Mouse (Mus musculus): Measurements from ENCODE around the gene Itpr2. TPM values are rescaled to one million over a fixed set of nuclear protein-coding genes. Genes with fewer than 3 reads are reported as not detected.

Itpr2 gene
- polyA plus RNA-seq, 1 experiment: 10.9 TPM

- no peak for TF ChIP-seq POLR2A (IDR thresholded peaks at IDR 0.05; ENCODE audit: borderline replicate concordance, low read depth, low read length)
- TF ChIP-seq CTCF (IDR thresholded peaks at IDR 0.05; ENCODE audit: low read depth, low read length): no peak
- peaks cover 53% of the 10 kb centered on the region for H3K4me1 ChIP-seq (ENCODE audit: control insufficient read depth, insufficient read depth, low read length)
- peak overlapping the region; percentile 30; the same call in 1 of the 2 replicates for H3K27ac ChIP-seq (ENCODE audit: insufficient read depth, low read depth, low read length)
- no peak overlapping the region for H3K4me3 ChIP-seq (ENCODE audit: insufficient read depth, low read length)
These were observed 290.8 kb downstream of the Itpr2 start for GRCm38 (mm10) chr6:146211233-146211632.

GRCm38 (mm10) chr6:146208983-146209382, 293.0 kb downstream of the Itpr2 start:
- H3K27ac ChIP-seq (ENCODE audit: insufficient read depth, low read depth, low read length): peak overlapping the region; percentile 74
- TF ChIP-seq CTCF (IDR thresholded peaks at IDR 0.05; ENCODE audit: low read depth, low read length): no peak
- no peak for TF ChIP-seq POLR2A (IDR thresholded peaks at IDR 0.05; ENCODE audit: borderline replicate concordance, low read depth, low read length)
- no peak overlapping the region for H3K4me3 ChIP-seq (ENCODE audit: insufficient read depth, low read length)
- peaks cover 53% of the 10 kb centered on the region for H3K4me1 ChIP-seq (ENCODE audit: control insufficient read depth, insufficient read depth, low read length)

DNA sequence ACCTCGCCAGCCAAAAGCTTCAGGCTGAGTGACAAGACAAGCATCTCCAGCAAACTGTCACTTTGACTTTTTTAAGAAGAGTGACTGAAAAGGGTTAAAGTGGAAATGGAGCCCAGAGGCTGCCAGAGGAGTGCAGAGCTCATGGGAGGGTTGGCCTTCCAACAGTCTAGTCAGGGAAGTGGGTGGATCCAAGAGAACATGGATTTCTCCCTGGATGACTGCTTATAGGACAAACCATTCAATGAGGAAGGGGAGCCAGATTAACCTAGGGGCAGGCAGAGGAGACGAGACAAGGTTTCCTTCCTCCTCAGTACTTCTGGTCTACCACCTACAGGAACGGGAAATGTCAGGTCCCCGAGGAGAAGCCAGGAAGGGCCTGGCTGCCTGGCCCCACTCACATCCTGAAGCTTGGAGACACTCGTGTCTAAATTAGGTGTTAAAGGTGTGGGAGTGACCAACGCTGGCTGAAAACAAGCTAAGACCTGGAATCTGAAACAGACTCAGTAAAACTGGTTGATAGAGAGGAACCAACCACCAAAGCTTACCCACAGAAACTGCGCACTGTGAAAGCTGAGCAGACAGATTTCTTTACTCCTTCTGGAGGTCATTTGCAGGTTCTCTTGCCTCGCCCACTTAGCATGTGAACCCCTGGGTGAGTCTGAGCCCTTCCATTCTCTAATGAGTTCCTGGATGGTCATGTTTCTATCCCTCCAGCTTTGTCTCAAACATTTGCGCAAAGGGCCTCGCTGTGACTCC, 294.6 kb downstream of the Itpr2 start:
- Histone ChIP-seq H3K4me1 (ENCODE audit: control insufficient read depth, insufficient read depth, low read length) (peaks cover 55% of the 10 kb centered on the region), H3K27ac (ENCODE audit: insufficient read depth, low read depth, low read length) (no peak overlapping the region), H3K4me3 (ENCODE audit: insufficient read depth, low read length) (no peak overlapping the region)
- TF ChIP-seq CTCF (IDR thresholded peaks at IDR 0.05; ENCODE audit: low read depth, low read length) (no peak), POLR2A (IDR thresholded peaks at IDR 0.05; ENCODE audit: borderline replicate concordance, low read depth, low read length) (no peak)

DNA sequence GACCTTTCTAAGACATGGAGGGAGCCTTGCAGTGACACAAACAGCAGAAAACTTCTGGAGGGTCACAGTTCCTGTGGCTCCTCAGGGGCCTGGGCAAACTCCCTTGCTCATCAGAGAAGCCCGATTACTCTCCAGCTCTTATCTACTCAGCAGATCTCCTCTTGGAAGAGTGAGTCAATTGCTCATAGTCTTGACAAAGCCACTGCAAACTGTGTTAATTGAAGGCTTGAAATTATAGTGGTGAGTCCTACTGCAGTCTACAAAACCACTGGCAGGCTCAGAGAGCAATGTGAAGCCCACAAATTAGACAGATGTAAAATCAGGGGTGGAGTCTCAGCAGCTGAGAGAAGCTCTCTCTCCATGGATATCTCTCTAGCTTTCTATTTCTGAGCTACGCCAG, 296.9 kb downstream of the Itpr2 start:
- no peak overlapping the region for H3K4me3 ChIP-seq (ENCODE audit: insufficient read depth, low read length)
- H3K27ac ChIP-seq (ENCODE audit: insufficient read depth, low read depth, low read length): no peak overlapping the region
- peaks cover 38% of the 10 kb centered on the region for H3K4me1 ChIP-seq (ENCODE audit: control insufficient read depth, insufficient read depth, low read length)
- TF ChIP-seq CTCF (IDR thresholded peaks at IDR 0.05; ENCODE audit: low read depth, low read length) (no peak), POLR2A (IDR thresholded peaks at IDR 0.05; ENCODE audit: borderline replicate concordance, low read depth, low read length) (no peak)

DNA sequence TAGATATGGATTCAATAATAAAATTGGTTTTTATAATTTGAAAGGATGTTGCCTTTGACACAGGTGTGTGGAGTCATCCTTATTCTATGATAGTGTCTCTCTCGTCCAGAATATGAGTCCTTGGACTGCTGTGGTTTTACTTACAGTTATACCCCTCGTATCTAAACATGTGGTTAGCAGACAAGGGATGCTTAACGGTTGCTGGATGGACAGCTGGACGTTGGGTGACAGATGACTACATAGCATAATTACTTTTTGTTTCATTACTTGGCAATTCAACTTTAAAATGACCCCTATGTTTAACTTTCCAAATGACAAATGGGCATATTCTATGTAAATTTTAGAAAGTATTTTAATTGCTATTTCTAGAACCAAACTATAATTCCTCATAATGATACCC, 297.6 kb downstream of the Itpr2 start:
- H3K27ac ChIP-seq (ENCODE audit: insufficient read depth, low read depth, low read length): no peak overlapping the region
- TF ChIP-seq CTCF (IDR thresholded peaks at IDR 0.05; ENCODE audit: low read depth, low read length) (no peak), POLR2A (IDR thresholded peaks at IDR 0.05; ENCODE audit: borderline replicate concordance, low read depth, low read length) (no peak)
- H3K4me1 ChIP-seq (ENCODE audit: control insufficient read depth, insufficient read depth, low read length): peaks cover 31% of the 10 kb centered on the region
- H3K4me3 ChIP-seq (ENCODE audit: insufficient read depth, low read length): no peak overlapping the region

- H3K4me1 ChIP-seq (ENCODE audit: control insufficient read depth, insufficient read depth, low read length): 0 out of 2 replicates have a peak, but pooled peaks cover 2% of the 10 kb centered on the region
- H3K27ac ChIP-seq (ENCODE audit: insufficient read depth, low read depth, low read length): no peak overlapping the region
- TF ChIP-seq CTCF (IDR thresholded peaks at IDR 0.05; ENCODE audit: low read depth, low read length): no peak
- no peak for TF ChIP-seq POLR2A (IDR thresholded peaks at IDR 0.05; ENCODE audit: borderline replicate concordance, low read depth, low read length)
- H3K4me3 ChIP-seq (ENCODE audit: insufficient read depth, low read length): no peak overlapping the region
These were observed 304.1 kb downstream of the Itpr2 start for GRCm38 (mm10) chr6:146197868-146198379.

DNA sequence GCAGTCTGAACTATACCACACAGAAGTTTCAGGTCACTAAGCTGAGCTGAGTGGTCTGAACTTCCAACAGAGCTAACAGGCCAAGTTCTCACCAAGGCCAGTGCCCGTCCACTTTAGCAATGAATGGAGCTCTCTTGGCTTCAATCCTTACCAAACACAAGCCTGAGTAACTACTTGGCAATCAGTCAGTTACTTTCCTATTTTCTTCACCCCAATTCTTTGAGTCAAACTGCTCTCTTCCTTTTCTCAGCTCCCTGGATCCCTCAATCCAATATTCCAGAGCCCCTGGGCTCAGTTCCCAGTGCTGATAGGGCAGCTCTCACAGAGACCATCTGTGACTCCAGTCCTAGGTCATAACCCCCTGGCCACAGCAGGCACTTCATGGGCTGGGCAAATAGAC, 305.3 kb downstream of the Itpr2 start:
- H3K27ac ChIP-seq (ENCODE audit: insufficient read depth, low read depth, low read length): no peak overlapping the region
- H3K4me1 ChIP-seq (ENCODE audit: control insufficient read depth, insufficient read depth, low read length): 0 out of 2 replicates have a peak, but pooled peaks cover 2% of the 10 kb centered on the region
- H3K4me3 ChIP-seq (ENCODE audit: insufficient read depth, low read length): no peak overlapping the region
- no peak for TF ChIP-seq CTCF (IDR thresholded peaks at IDR 0.05; ENCODE audit: low read depth, low read length)
- TF ChIP-seq POLR2A (IDR thresholded peaks at IDR 0.05; ENCODE audit: borderline replicate concordance, low read depth, low read length): no peak

DNA sequence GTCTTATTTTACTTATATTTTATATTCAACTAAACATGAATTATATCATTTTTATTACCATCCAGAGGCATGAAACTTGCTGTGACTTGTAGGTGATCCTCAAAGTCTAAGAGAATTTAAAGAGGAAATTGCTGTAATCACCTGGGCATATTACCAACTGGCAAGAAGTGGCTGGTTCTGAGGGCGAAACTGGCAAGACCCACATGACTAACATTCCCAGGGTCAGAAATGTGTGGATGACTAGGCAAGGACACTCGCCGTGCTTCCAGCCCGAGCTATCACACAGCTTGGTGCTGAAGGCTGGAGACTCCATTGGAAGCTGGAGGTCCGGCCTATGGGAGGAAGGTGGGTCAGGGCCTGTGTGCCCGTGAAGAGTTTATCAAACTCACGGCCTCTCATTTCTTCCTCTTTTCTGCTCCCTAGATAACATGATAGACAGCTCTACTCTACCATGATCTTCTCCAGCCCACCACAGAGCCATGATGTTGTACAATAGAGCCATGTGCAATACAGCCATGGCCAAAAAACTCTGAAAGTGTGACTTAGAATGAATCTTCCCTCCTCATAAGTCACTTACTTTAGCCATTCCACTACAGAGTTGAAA, 306.1 kb downstream of the Itpr2 start:
- Histone ChIP-seq H3K4me1 (ENCODE audit: control insufficient read depth, insufficient read depth, low read length) (0 out of 2 replicates have a peak, but pooled peaks cover 2% of the 10 kb centered on the region), H3K27ac (ENCODE audit: insufficient read depth, low read depth, low read length) (no peak overlapping the region), H3K4me3 (ENCODE audit: insufficient read depth, low read length) (no peak overlapping the region)
- TF ChIP-seq CTCF (IDR thresholded peaks at IDR 0.05; ENCODE audit: low read depth, low read length): no peak
- TF ChIP-seq POLR2A (IDR thresholded peaks at IDR 0.05; ENCODE audit: borderline replicate concordance, low read depth, low read length): no peak

DNA sequence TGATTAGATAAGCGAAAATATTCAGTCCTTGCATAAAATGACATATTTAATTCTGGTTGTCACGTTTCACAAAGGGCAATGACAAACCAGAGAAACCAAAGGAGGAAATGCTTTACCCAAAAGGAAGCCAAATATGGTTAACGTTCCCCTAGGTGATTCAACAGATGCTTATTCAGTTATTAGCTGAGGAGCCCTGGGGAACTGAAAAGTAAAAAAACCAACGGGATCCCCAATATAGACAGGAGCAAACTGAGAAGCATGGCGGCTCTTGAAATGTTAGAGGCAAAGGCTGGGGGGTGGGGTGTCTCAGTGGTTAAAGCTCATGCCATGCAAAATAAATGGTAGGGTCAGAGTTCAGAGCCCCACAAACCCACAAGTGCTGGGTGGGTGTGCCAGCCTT, 310.1 kb downstream of the Itpr2 start:
- Histone ChIP-seq H3K4me1 (ENCODE audit: control insufficient read depth, insufficient read depth, low read length) (no peaks in the 10 kb centered on the region), H3K27ac (ENCODE audit: insufficient read depth, low read depth, low read length) (no peak overlapping the region), H3K4me3 (ENCODE audit: insufficient read depth, low read length) (no peak overlapping the region)
- TF ChIP-seq CTCF (IDR thresholded peaks at IDR 0.05; ENCODE audit: low read depth, low read length) (no peak), POLR2A (IDR thresholded peaks at IDR 0.05; ENCODE audit: borderline replicate concordance, low read depth, low read length) (no peak)

GRCm38 (mm10) chr6:146190006-146190405, 312.0 kb downstream of the Itpr2 start:
- TF ChIP-seq POLR2A (IDR thresholded peaks at IDR 0.05; ENCODE audit: borderline replicate concordance, low read depth, low read length): no peak
- TF ChIP-seq CTCF (IDR thresholded peaks at IDR 0.05; ENCODE audit: low read depth, low read length): no peak
- no peak overlapping the region for H3K27ac ChIP-seq (ENCODE audit: insufficient read depth, low read depth, low read length)
- H3K4me1 ChIP-seq (ENCODE audit: control insufficient read depth, insufficient read depth, low read length): peaks cover 9% of the 10 kb centered on the region
- H3K4me3 ChIP-seq (ENCODE audit: insufficient read depth, low read length): no peak overlapping the region
